In the genomic region with DNA sequence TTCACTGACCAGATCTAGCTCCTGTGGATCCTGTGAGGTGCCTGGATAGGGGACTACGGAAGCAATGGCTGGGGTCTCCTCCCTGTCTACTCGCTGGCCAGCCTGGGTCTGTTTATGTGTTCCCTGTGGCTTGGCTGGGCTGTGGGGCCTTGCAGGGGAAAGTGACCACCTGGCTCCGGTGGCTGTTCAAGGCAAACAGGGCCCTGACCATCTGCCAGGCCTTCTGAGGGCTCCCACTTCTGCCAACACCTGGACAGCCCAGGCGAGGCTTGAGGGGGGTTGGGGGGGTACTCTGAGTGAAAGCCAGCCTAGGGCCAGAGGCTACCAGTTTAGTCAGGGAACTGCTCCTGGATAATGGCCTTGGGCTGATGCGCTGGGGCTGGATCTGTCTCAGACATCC, we compare ENCODE assay signal across 26 mouse cellular contexts. TPM values are rescaled to one million over a fixed set of nuclear protein-coding genes. Genes with fewer than 3 reads are reported as not detected.
DNase-seq lines count a peak whose midpoint lies in the region; ATAC-seq and TF ChIP-seq lines count a peak whose summit lies in the region.
"Had no signal": no experiment of that assay in that cellular context is flagged by ENCODE, and none has a peak within 500 bp of the region (broad histone marks: within the 10 kb centered on the region; RNA-seq: fewer than 3 reads in every experiment).

No protein-coding gene starts in this region.

- peaks cover 21% of the 10 kb centered on the region for H3K4me1 ChIP-seq in hindbrain, embryonic 10.5 days (replicated peaks)
- 0 out of 2 replicates have a peak, but pooled peaks cover 5% of the 10 kb centered on the region for H3K4me1 ChIP-seq in hindbrain, embryonic 12.5 days
- H3K4me1 ChIP-seq in lung, embryonic 14.5 days (ENCODE audit: insufficient read depth), result no peaks in the 10 kb centered on the region
- peaks cover 11% of the 10 kb centered on the region for H3K4me1 ChIP-seq in limb, embryonic 13.5 days
- H3K4me1 ChIP-seq: midbrain, embryonic 13.5 days had no signal

- H3K27ac ChIP-seq in hindbrain, embryonic 10.5 days, result peak overlapping the region; percentile 46; the same call in 1 of the 2 replicates
- no peak overlapping the region for H3K27ac ChIP-seq in hindbrain, embryonic 12.5 days
- no peak overlapping the region for H3K27ac ChIP-seq in lung, embryonic 14.5 days (ENCODE audit: low read depth)
- H3K27ac ChIP-seq in limb, embryonic 13.5 days, result no peak overlapping the region
- H3K27ac ChIP-seq: heart, adult 2 months; hindbrain, embryonic 14.5 days; kidney, postnatal 0 days; midbrain, embryonic 13.5 days had no signal

- DNase-seq in cerebellum, postnatal 10 days, result peak; percentile 54 to 67
- DNase-seq in cerebellum, adult 18-20 months, result no peak
- no peak for DNase-seq in hindbrain, embryonic 10.5 days (ENCODE audit: low spot score)
- DNase-seq in lung, embryonic 14.5 days, result peak; percentile 34
- DNase-seq in lung, postnatal 10 days, result no peak
- no peak for DNase-seq in left cerebral cortex, adult 18-20 months (ENCODE audit: low spot score in 2 of 2)
- DNase-seq: adrenal gland, postnatal 10 days; cerebellum, adult 2 months; cerebellum, postnatal 36 days; embryo, embryonic 11 days; gastrocnemius, postnatal 25 days; heart, adult 2 months; heart, postnatal 10 days; liver; right cerebral cortex, postnatal 25 days; spleen, adult 18-20 months had no signal

- H3K9me3 ChIP-seq in hindbrain, embryonic 10.5 days, result no peaks in the 10 kb centered on the region
- no peaks in the 10 kb centered on the region for H3K9me3 ChIP-seq in hindbrain, embryonic 12.5 days (replicated peaks)
- no peaks in the 10 kb centered on the region for H3K9me3 ChIP-seq in lung, embryonic 14.5 days (ENCODE audit: low read depth, low read length)
- H3K9me3 ChIP-seq in limb, embryonic 13.5 days, result no peaks in the 10 kb centered on the region
- H3K9me3 ChIP-seq: midbrain, embryonic 13.5 days had no signal

- ATAC-seq in hindbrain, embryonic 12.5 days (ENCODE audit: low FRiP score), result no peak
- peak; percentile 6; the same call in 1 of the 2 replicates for ATAC-seq in lung, embryonic 14.5 days (ENCODE audit: insufficient read depth)
- no peak for ATAC-seq in limb, embryonic 13.5 days (ENCODE audit: low FRiP score, low read depth)
- ATAC-seq: inflammation-experienced regulatory T-cells, adult 6 months; midbrain, embryonic 13.5 days had no signal

- H3K4me3 ChIP-seq in hindbrain, embryonic 10.5 days, result no peak overlapping the region
- no peak overlapping the region for H3K4me3 ChIP-seq in hindbrain, embryonic 12.5 days
- no peak overlapping the region for H3K4me3 ChIP-seq in lung, embryonic 14.5 days (ENCODE audit: low read depth, low read length)
- no peak overlapping the region for H3K4me3 ChIP-seq in limb, embryonic 13.5 days
- H3K4me3 ChIP-seq: heart, adult 2 months; midbrain, embryonic 13.5 days had no signal

- H3K36me3 ChIP-seq in hindbrain, embryonic 10.5 days, result peaks cover 34% of the 10 kb centered on the region
- H3K36me3 ChIP-seq in hindbrain, embryonic 12.5 days, result peaks cover 22% of the 10 kb centered on the region
- H3K36me3 ChIP-seq in lung, embryonic 14.5 days (ENCODE audit: insufficient read depth), result peaks cover 37% of the 10 kb centered on the region
- H3K36me3 ChIP-seq in limb, embryonic 13.5 days, result peaks cover 44% of the 10 kb centered on the region

- TF ChIP-seq CTCF in lung, embryonic 14.5 days (IDR thresholded peaks at IDR 0.05; ENCODE audit: low read depth), result no peak

- H3K9ac ChIP-seq in hindbrain, embryonic 12.5 days, result no peak overlapping the region
- no peak overlapping the region for H3K9ac ChIP-seq in lung, embryonic 14.5 days
- peak overlapping the region; percentile 36; the same call in 1 of the 2 replicates for H3K9ac ChIP-seq in limb, embryonic 13.5 days
- H3K9ac ChIP-seq: hindbrain, embryonic 14.5 days; midbrain, embryonic 13.5 days had no signal

- H3K27me3 ChIP-seq in hindbrain, embryonic 10.5 days (ENCODE audit: insufficient read depth, poor library complexity, severe bottlenecking), result peaks cover 7% of the 10 kb centered on the region
- no peaks in the 10 kb centered on the region for H3K27me3 ChIP-seq in hindbrain, embryonic 12.5 days
- no peaks in the 10 kb centered on the region for H3K27me3 ChIP-seq in lung, embryonic 14.5 days (ENCODE audit: insufficient read depth, low read length)
- 0 out of 2 replicates have a peak, but pooled peaks cover under 1% of the 10 kb centered on the region for H3K27me3 ChIP-seq in limb, embryonic 13.5 days
- H3K27me3 ChIP-seq: midbrain, embryonic 13.5 days had no signal

- WGBS in hindbrain, embryonic 10.5 days, result 71% methylated on average over 5 of the region's 5 CpGs
- WGBS in hindbrain, embryonic 12.5 days, result 64% methylated on average over 5 of the region's 5 CpGs
- 39% methylated on average over 5 of the region's 5 CpGs for WGBS in lung, embryonic 14.5 days
- 43% methylated on average over 5 of the region's 5 CpGs for WGBS in limb, embryonic 13.5 days

- H3K4me2 ChIP-seq in hindbrain, embryonic 12.5 days (replicated peaks), result no peak overlapping the region
- H3K4me2 ChIP-seq in lung, embryonic 14.5 days, result no peak overlapping the region
- no peak overlapping the region for H3K4me2 ChIP-seq in limb, embryonic 13.5 days (replicated peaks)
- H3K4me2 ChIP-seq: hindbrain, embryonic 14.5 days; midbrain, embryonic 13.5 days had no signal

RNA-seq across cellular contexts. Expression of a gene that starts 21.7 kb away (rescaled TPM):
- polyA plus RNA-seq in hindbrain, embryonic 10.5 days (2016; fragmentation: Nextera tagmentation; extraction: Ambion mirVana), result 2.0 TPM in 1 of 2 replicates, not detected in the other
- 2.0 TPM in 2 replicates for polyA plus RNA-seq in hindbrain, embryonic 12.5 days (2016; fragmentation: Nextera tagmentation; extraction: Ambion mirVana)
- polyA plus RNA-seq in lung, embryonic 14.5 days (2014; fragmentation: Nextera tagmentation; extraction: Ambion mirVana), result 1.9 TPM in 2 replicates
- polyA plus RNA-seq in limb, embryonic 13.5 days (2015; fragmentation: Nextera tagmentation; extraction: Ambion mirVana), result 3.5 and 4.8 TPM in 2 replicates
- total RNA-seq in left cerebral cortex, adult 18-20 months (2021), result not detected
- total RNA-seq: layer of hippocampus, postnatal 14 days; megakaryocyte, adult 5-6 weeks had no signal
- polyA plus RNA-seq: forebrain, embryonic 11.5 days; inflammation-experienced regulatory T-cells, adult 6 months; midbrain, embryonic 13.5 days; urinary bladder, adult 2 months had no signal

RNA-seq across cellular contexts. Expression of a gene that starts 27.0 kb away (rescaled TPM):
- 31.6 and 38.7 TPM in 2 replicates for polyA plus RNA-seq in hindbrain, embryonic 10.5 days (2016; fragmentation: Nextera tagmentation; extraction: Ambion mirVana)
- polyA plus RNA-seq in hindbrain, embryonic 12.5 days (2016; fragmentation: Nextera tagmentation; extraction: Ambion mirVana), result 44.3 and 52.4 TPM in 2 replicates
- polyA plus RNA-seq in lung, embryonic 14.5 days (2014; fragmentation: Nextera tagmentation; extraction: Ambion mirVana), result 88.6 and 97.8 TPM in 2 replicates
- polyA plus RNA-seq in limb, embryonic 13.5 days (2015; fragmentation: Nextera tagmentation; extraction: Ambion mirVana), result 91.1 and 97.7 TPM in 2 replicates
- total RNA-seq in left cerebral cortex, adult 18-20 months (2021), result 1 to 10 TPM; 5.3 to 6.9 TPM
- total RNA-seq: megakaryocyte, adult 5-6 weeks had no signal
- polyA plus RNA-seq: inflammation-experienced regulatory T-cells, adult 6 months had no signal

Comparison
In these comparisons a context has a peak if more than half of its experiments do, and no peak if none do; other contexts are left out.
1. DNase-seq: peak in cerebellum, postnatal 10 days (2 of 2) and lung, embryonic 14.5 days (single experiment); none in cerebellum, adult 18-20 months (0 of 2), hindbrain, embryonic 10.5 days (single experiment), lung, postnatal 10 days (single experiment) and left cerebral cortex, adult 18-20 months (0 of 2).